Mouse (Mus musculus): ENCODE data around the gene Coq10b. TPM values are rescaled to one million over a fixed set of nuclear protein-coding genes. Genes with fewer than 3 reads are reported as not detected.
"Not testable (repeated sequence)": the region's sequence is repeated elsewhere in the genome, so short reads cannot be mapped to it uniquely, and the experiment has no call there.

Coq10b gene
- polyA plus RNA-seq (2012; rRNA removed): 16.2 and 20.7 TPM in 2 replicates

DNA sequence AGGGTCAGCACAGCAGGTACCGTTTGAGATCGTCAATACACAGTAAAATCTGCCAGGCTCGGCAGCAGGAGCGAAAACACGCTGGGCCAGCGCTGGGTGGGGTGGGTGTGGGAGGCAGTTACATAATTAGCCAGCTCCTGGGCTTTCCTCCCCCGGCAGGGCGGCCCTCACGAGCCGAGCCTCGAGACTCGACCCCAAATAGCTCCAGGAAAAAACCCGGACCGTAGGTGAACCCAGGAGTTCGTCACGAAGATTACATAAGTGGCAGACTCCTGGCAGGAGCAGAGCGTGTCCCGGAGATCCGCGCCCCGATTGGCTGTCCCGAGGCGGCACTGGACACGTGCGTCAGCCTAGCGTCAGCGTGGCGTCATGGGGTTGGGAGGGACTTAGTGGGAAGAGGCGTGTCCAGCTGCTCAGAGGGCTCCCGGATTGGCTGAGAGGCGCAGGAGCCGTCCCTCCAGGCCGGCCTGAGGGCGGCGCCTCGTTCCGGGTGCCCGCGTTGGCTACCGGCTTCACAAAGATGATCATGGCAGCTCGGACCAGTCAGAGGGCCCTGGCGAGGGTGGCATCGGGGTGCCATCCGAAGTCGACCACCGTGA is at the start of gene Coq10b:
Coq10b (plus strand) TSS at position 416 of the 599 bp plus-strand sequence.
- Histone ChIP-seq H3K4me3 (ENCODE audit: insufficient read depth, low read depth, low read length) (peak within 1 kb of the TSS; percentile 80), H3K27ac (ENCODE audit: insufficient read depth, low read depth, low read length) (peak within 1 kb of the TSS; percentile 100), H3K36me3 (ENCODE audit: control insufficient read depth, insufficient read depth, low read length) (no peaks in the 10 kb centered on the region; the same call in 1 of the 2 replicates), H3K27me3 (replicated peaks; ENCODE audit: control insufficient read depth, insufficient read depth, low read length) (no peaks in the 10 kb centered on the region), H3K4me1 (ENCODE audit: control insufficient read depth, insufficient read depth, low read length) (peaks cover 23% of the 10 kb centered on the region; the same call in 1 of the 2 replicates)
- DNase-seq: peak; percentile 99
- peak; percentile 39 for TF ChIP-seq POLR2A (IDR thresholded peaks at IDR 0.05; ENCODE audit: low read depth, low read length)
- TF ChIP-seq CTCF (conservative IDR thresholded peaks at IDR 0.05; ENCODE audit: insufficient read depth, insufficient read length, low read depth, low read length): 0 out of 2 replicates have a peak, but pooled peaks have one; percentile 10
- WGBS: under 1% methylated on average over 46 of the region's 46 CpGs

DNA sequence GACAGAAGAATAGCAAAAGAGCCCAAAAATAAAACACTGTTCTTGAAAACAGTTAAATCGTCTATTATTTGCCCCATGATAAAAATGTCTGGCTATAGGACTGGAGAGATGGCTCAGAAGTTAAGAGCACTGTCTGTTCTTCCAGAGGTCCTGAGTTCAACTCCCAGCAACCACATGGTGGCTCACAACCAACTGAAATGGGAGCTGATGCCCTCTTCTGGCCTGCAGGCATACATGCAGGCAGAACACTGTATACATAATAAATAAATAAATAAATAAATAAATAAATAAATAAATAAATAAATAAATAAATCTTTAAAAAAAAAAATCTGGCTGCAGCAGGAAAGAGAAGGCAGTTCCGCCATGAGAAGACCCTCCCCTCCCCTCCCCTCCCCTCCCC is 44.3 kb upstream of the Coq10b start:
- H3K27ac ChIP-seq (ENCODE audit: insufficient read depth, low read depth, low read length); H3K4me1 ChIP-seq (ENCODE audit: control insufficient read depth, insufficient read depth, low read length); H3K4me3 ChIP-seq (ENCODE audit: insufficient read depth, low read depth, low read length); H3K27me3 ChIP-seq (replicated peaks; ENCODE audit: control insufficient read depth, insufficient read depth, low read length); DNase-seq: not testable (repeated sequence)
- 92% methylated on average over 2 of the region's 2 CpGs for WGBS
- peaks cover 14% of the 10 kb centered on the region for H3K36me3 ChIP-seq (ENCODE audit: control insufficient read depth, insufficient read depth, low read length)

DNA sequence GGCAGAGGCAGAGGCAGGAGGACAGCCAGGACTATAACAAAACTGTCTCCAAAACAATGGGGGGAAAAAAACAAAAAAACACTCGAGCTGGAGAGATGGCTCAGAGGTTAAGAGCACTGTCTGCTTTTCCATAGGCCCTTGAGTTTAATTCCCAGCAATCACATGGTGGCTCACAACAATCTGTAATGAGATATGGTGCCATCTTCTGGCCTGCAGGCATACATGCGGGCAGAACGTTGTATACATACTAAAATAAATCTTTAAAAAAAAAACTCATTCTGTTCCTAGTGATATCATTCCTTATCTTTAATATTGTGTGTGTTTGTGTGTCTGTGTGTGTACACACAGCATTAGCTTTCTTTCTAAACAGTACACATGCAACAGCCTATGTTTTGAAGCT is 40.1 kb upstream of the Coq10b start:
- Histone ChIP-seq H3K4me1 (ENCODE audit: control insufficient read depth, insufficient read depth, low read length) (no peaks in the 10 kb centered on the region), H3K27me3 (replicated peaks; ENCODE audit: control insufficient read depth, insufficient read depth, low read length) (no peaks in the 10 kb centered on the region), H3K36me3 (ENCODE audit: control insufficient read depth, insufficient read depth, low read length) (peaks cover 12% of the 10 kb centered on the region), H3K4me3 (ENCODE audit: insufficient read depth, low read depth, low read length) (no peak overlapping the region), H3K27ac (ENCODE audit: insufficient read depth, low read depth, low read length) (no peak overlapping the region)
- DNase-seq: no peak
- WGBS: 41% methylated on average over 3 of the region's 3 CpGs
- TF ChIP-seq CTCF (conservative IDR thresholded peaks at IDR 0.05; ENCODE audit: insufficient read depth, insufficient read length, low read depth, low read length) (0 out of 2 replicates have a peak, but pooled peaks have one; percentile 6), POLR2A (IDR thresholded peaks at IDR 0.05; ENCODE audit: low read depth, low read length) (no peak)

DNA sequence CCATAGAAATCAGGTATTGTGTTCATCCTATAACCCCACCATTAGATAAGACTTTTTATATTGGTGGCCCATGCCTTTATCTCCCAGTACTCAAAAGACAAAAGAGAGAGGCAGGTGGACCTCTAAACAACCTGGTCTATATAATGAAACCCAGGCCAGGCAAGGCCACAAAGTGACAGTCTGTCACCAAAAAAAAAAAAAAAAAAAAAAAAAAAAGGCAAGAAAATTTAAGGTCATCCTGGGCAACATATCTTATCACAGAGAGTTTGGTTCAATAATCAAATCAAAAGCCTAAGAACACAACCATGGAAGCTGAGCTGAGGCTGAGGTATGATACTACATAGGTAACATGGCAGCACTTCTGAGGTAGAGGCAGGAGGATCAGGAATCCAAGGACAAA is 30.7 kb upstream of the Coq10b start:
- no peak overlapping the region for H3K27ac ChIP-seq (ENCODE audit: insufficient read depth, low read depth, low read length)
- no peak for DNase-seq
- H3K27me3 ChIP-seq (replicated peaks; ENCODE audit: control insufficient read depth, insufficient read depth, low read length): no peaks in the 10 kb centered on the region
- H3K36me3 ChIP-seq (ENCODE audit: control insufficient read depth, insufficient read depth, low read length): peaks cover 3% of the 10 kb centered on the region; the same call in 1 of the 2 replicates
- H3K4me3 ChIP-seq (ENCODE audit: insufficient read depth, low read depth, low read length): no peak overlapping the region
- TF ChIP-seq CTCF (conservative IDR thresholded peaks at IDR 0.05; ENCODE audit: insufficient read depth, insufficient read length, low read depth, low read length) (no peak), POLR2A (IDR thresholded peaks at IDR 0.05; ENCODE audit: low read depth, low read length) (no peak)
- peaks cover 7% of the 10 kb centered on the region; the same call in 1 of the 2 replicates for H3K4me1 ChIP-seq (ENCODE audit: control insufficient read depth, insufficient read depth, low read length)

DNA sequence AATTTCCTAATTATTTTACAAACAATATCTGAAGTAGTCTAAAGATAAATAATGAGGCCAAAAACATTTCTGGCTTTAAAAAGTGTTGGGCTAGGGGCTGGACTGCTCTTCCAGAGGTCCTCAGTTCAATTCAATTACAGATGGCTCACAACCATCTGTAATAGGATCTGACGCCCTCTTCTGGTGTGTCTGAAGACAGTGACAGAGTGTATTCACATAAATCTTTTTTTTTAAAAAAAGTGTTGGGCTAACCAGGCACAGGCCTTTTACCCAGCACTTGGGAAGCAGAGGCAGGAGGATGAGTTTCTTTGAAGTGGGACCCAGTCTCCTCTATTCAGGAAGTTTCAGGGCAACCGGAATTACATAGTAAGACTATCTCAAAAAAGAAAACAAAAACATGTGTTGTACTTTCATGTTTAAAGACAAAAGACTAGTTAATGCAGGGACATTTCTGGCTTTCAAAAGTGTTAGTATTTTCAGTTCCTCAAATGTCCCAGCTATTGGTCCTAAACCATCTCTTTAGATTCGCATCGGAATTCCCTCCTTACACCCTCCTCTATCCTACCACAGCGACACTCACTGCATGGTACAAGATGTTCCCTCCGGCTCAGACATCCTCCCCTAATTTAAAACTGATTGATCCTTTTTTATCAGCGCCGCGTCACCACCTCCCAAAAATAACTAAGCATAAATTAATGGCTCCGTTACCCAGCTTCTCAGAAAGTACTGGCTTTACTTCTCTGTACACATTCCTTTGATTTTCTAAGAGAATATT is 26.7 kb upstream of the Coq10b start:
- 2% methylated on average over 10 of the region's 10 CpGs for WGBS
- Histone ChIP-seq H3K27ac (ENCODE audit: insufficient read depth, low read depth, low read length) (peak overlapping the region; percentile 99), H3K4me1 (ENCODE audit: control insufficient read depth, insufficient read depth, low read length) (peaks cover 7% of the 10 kb centered on the region; the same call in 1 of the 2 replicates), H3K36me3 (ENCODE audit: control insufficient read depth, insufficient read depth, low read length) (no peaks in the 10 kb centered on the region), H3K4me3 (ENCODE audit: insufficient read depth, low read depth, low read length) (peak overlapping the region; percentile 89), H3K27me3 (replicated peaks; ENCODE audit: control insufficient read depth, insufficient read depth, low read length) (no peaks in the 10 kb centered on the region)
- DNase-seq: peak; percentile 11
- no peak for TF ChIP-seq POLR2A (IDR thresholded peaks at IDR 0.05; ENCODE audit: low read depth, low read length)
- TF ChIP-seq CTCF (conservative IDR thresholded peaks at IDR 0.05; ENCODE audit: insufficient read depth, insufficient read length, low read depth, low read length): no peak

DNA sequence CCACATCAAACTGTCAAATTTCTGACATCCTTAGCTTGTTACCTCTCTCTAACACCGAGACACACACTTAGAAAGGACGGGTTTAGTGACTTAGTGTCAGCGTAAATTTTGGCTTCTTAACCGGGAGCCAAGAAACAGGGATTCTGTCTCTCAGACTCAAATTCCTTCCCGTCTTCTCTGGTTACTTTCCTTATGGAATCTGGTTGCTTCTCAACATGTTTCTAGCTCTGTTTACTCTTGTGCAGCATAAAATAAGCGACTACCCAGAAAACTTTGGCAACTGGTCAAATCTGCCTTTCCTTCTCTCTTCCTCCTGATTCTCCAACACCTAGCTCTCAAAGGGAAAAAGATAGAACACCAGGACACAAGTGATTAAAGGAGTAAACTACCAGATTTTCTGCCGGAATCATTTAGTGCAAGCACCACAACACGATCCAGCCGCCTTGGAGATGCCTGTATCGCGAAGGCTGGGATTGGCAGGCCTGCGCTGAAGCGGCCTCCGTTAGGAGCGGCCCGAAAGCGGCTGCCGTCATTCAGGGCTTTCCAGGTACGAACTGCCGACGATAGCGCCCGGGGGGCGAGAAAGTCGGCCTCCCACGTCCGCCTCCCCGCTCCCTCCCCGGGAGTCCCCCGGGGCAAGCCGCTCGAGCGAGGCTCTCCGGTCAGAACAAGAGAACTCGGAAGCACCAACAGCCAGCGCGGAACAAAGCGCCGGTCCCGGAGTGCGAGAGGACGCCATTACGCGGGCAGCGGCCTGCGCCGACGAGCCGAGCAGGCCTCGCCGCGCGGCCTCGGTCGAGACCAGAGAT is 25.9 kb upstream of the Coq10b start:
- under 1% methylated on average over 55 of the region's 55 CpGs for WGBS
- peaks cover 7% of the 10 kb centered on the region; the same call in 1 of the 2 replicates for H3K4me1 ChIP-seq (ENCODE audit: control insufficient read depth, insufficient read depth, low read length)
- DNase-seq: no peak
- no peaks in the 10 kb centered on the region for H3K27me3 ChIP-seq (replicated peaks; ENCODE audit: control insufficient read depth, insufficient read depth, low read length)
- H3K4me3 ChIP-seq (ENCODE audit: insufficient read depth, low read depth, low read length): peak overlapping the region; percentile 89
- peak overlapping the region; percentile 99 for H3K27ac ChIP-seq (ENCODE audit: insufficient read depth, low read depth, low read length)
- no peak for TF ChIP-seq POLR2A (IDR thresholded peaks at IDR 0.05; ENCODE audit: low read depth, low read length)
- TF ChIP-seq CTCF (conservative IDR thresholded peaks at IDR 0.05; ENCODE audit: insufficient read depth, insufficient read length, low read depth, low read length): no peak
- H3K36me3 ChIP-seq (ENCODE audit: control insufficient read depth, insufficient read depth, low read length): no peaks in the 10 kb centered on the region
